Mouse (Mus musculus): ENCODE measurements around the gene Olfr1014. TPM values are rescaled to one million over a fixed set of nuclear protein-coding genes. Genes with fewer than 3 reads are reported as not detected.

Gene Olfr1014
- not detected in 2 replicates for polyA plus RNA-seq (2015; fragmentation: Nextera tagmentation; extraction: Ambion mirVana)

DNA sequence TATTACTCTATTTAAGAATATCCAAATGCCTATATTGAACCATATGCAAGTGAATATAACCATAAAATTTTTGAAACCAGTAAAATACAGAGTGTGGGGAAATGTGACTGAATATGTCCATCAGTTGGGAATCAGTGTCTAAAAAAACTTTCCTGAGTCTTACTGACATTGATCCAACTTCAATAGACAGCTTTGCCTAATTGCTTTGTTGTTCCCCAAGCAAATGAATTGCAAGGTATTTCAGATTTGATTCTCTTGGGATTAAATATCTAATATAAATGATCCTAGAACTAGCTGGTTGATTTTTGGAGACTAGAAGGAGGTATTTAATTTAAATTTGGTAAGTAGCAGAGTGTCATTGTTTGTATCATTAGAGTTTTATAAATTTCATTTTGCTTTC, at the start of gene Olfr1014:
Gene Olfr1014, plus strand, starts transcription at position 301 of the 400 bp plus-strand sequence.
- H3K4me2 ChIP-seq, result no peak within 1 kb of the TSS
- H3K4me1 ChIP-seq, result no peaks in the 10 kb centered on the region
- no peak within 1 kb of the TSS for H3K4me3 ChIP-seq
- H3K9ac ChIP-seq, result no peak within 1 kb of the TSS
- H3K9me3 ChIP-seq, result no peaks in the 10 kb centered on the region
- no peak for ATAC-seq (ENCODE audit: extremely low read depth, insufficient number of reproducible peaks, low FRiP score, low TSS enrichment)
- H3K27ac ChIP-seq (replicated peaks), result no peak within 1 kb of the TSS
- no peaks in the 10 kb centered on the region for H3K36me3 ChIP-seq
- H3K27me3 ChIP-seq (replicated peaks), result no peaks in the 10 kb centered on the region

GRCm38 (mm10) chr2:85725793-85726192, 46.7 kb upstream of the Olfr1014 start:
- ATAC-seq (ENCODE audit: extremely low read depth, insufficient number of reproducible peaks, low FRiP score, low TSS enrichment), result no peak
- H3K4me3 ChIP-seq, result no peak overlapping the region
- 12% methylated on average over 3 of the region's 3 CpGs for WGBS

GRCm38 (mm10) chr2:85753822-85754221, 18.7 kb upstream of the Olfr1014 start:
- no peak overlapping the region for H3K4me3 ChIP-seq
- ATAC-seq (ENCODE audit: extremely low read depth, insufficient number of reproducible peaks, low FRiP score, low TSS enrichment), result no peak
- H3K27me3 ChIP-seq (replicated peaks), result no peaks in the 10 kb centered on the region
- no peaks in the 10 kb centered on the region for H3K9me3 ChIP-seq
- WGBS, result 71% methylated on average over 4 of the region's 4 CpGs
- no peaks in the 10 kb centered on the region for H3K4me1 ChIP-seq
- no peak overlapping the region for H3K27ac ChIP-seq (replicated peaks)
- no peak overlapping the region for H3K4me2 ChIP-seq
- H3K9ac ChIP-seq, result no peak overlapping the region
- no peaks in the 10 kb centered on the region for H3K36me3 ChIP-seq

More at GRCm38 (mm10) chr2:85725793-85726192, 46.7 kb upstream of the Olfr1014 start:
- no peaks in the 10 kb centered on the region for H3K4me1 ChIP-seq
- H3K27me3 ChIP-seq (replicated peaks), result no peaks in the 10 kb centered on the region
- H3K36me3 ChIP-seq, result no peaks in the 10 kb centered on the region
- H3K9ac ChIP-seq, result no peak overlapping the region
- no peak overlapping the region for H3K27ac ChIP-seq (replicated peaks)
- H3K4me2 ChIP-seq, result no peak overlapping the region
- no peaks in the 10 kb centered on the region for H3K9me3 ChIP-seq

GRCm38 (mm10) chr2:85762666-85763065, 9.8 kb upstream of the Olfr1014 start, which contains the start of gene Olfr1012:
Gene Olfr1012 (minus strand): TSS chr2:85762766.
- ATAC-seq (ENCODE audit: extremely low read depth, insufficient number of reproducible peaks, low FRiP score, low TSS enrichment), result no peak

DNA sequence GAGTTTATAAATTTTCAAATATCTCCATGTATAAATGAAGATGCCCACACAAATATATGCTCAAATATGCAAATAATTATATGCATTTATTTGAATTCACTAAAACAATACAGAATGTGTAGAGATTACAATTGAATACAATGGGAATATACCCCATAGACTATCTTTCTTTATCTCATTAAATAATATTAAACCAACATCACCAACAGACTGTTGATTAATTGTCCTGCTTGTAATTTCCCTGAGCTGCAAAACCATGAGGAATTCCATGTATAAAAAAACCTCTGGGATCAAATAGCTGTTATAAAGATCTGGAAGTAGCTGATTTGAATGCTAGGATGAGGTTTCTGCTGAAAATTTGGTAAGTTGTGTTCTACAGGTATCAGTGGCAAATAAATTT, 5.7 kb upstream of the Olfr1014 start, which contains the start of gene Olfr1013:
Gene Olfr1013, plus strand, starts transcription at position 301 of the 400 bp plus-strand sequence.
- Histone ChIP-seq H3K27ac (replicated peaks) (no peak within 1 kb of the TSS), H3K9ac (no peak within 1 kb of the TSS), H3K4me2 (no peak within 1 kb of the TSS), H3K27me3 (replicated peaks) (no peaks in the 10 kb centered on the region), H3K36me3 (no peaks in the 10 kb centered on the region), H3K9me3 (no peaks in the 10 kb centered on the region), H3K4me3 (no peak within 1 kb of the TSS), H3K4me1 (no peaks in the 10 kb centered on the region)
- no peak for ATAC-seq (ENCODE audit: extremely low read depth, insufficient number of reproducible peaks, low FRiP score, low TSS enrichment)

More at GRCm38 (mm10) chr2:85762666-85763065, 9.8 kb upstream of the Olfr1014 start, which contains the start of gene Olfr1012:
- H3K36me3 ChIP-seq, result no peaks in the 10 kb centered on the region
- H3K9me3 ChIP-seq, result no peaks in the 10 kb centered on the region
- H3K4me1 ChIP-seq, result no peaks in the 10 kb centered on the region
- no peaks in the 10 kb centered on the region for H3K27me3 ChIP-seq (replicated peaks)
- H3K4me2 ChIP-seq, result no peak within 1 kb of the TSS
- H3K9ac ChIP-seq, result no peak within 1 kb of the TSS
- no peak within 1 kb of the TSS for H3K4me3 ChIP-seq
- H3K27ac ChIP-seq (replicated peaks), result no peak within 1 kb of the TSS
- WGBS, result 49% methylated on average over 1 of the region's 1 CpGs

- Histone ChIP-seq H3K9me3 (no peaks in the 10 kb centered on the region), H3K4me2 (no peak within 1 kb of the TSS), H3K36me3 (no peaks in the 10 kb centered on the region), H3K27me3 (replicated peaks) (no peaks in the 10 kb centered on the region), H3K4me3 (no peak within 1 kb of the TSS), H3K4me1 (no peaks in the 10 kb centered on the region), H3K9ac (no peak within 1 kb of the TSS), H3K27ac (replicated peaks) (no peak within 1 kb of the TSS)
- no peak for ATAC-seq (ENCODE audit: extremely low read depth, insufficient number of reproducible peaks, low FRiP score, low TSS enrichment)
Measured at GRCm38 (mm10) chr2:85781717-85782116, 9.2 kb downstream of the Olfr1014 start, which contains the start of gene Olfr1015. Gene Olfr1015 (plus strand): TSS chr2:85782017.

DNA sequence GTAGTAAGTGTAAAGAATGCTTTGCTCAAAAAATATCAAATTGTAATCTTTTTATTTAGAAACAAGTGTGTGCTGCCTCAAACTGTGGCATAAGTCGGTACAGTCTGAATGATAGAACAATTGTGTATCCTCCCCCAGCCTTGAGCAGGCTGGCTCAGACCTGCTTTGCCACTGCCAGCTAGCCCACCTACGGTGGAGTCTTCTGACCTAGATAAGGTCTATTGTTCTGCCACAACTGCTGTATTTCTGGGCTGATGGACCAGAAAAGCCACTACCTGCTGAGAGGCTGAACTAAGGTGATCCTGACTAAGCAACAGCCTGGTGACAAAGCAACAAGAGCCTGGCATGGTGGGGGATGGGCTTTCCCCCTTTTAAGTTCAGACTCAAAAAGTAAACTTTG, 19.8 kb downstream of the Olfr1014 start:
- no peaks in the 10 kb centered on the region for H3K4me1 ChIP-seq
- 0 out of 2 replicates have a peak, but pooled peaks cover 4% of the 10 kb centered on the region for H3K9me3 ChIP-seq
- H3K27ac ChIP-seq (replicated peaks), result no peak overlapping the region
- H3K27me3 ChIP-seq (replicated peaks), result no peaks in the 10 kb centered on the region
- WGBS, result 51% methylated on average over 2 of the region's 2 CpGs
- no peak overlapping the region for H3K9ac ChIP-seq
- H3K36me3 ChIP-seq, result no peaks in the 10 kb centered on the region
- ATAC-seq (ENCODE audit: extremely low read depth, insufficient number of reproducible peaks, low FRiP score, low TSS enrichment), result no peak
- H3K4me2 ChIP-seq, result no peak overlapping the region
- H3K4me3 ChIP-seq, result no peak overlapping the region

DNA sequence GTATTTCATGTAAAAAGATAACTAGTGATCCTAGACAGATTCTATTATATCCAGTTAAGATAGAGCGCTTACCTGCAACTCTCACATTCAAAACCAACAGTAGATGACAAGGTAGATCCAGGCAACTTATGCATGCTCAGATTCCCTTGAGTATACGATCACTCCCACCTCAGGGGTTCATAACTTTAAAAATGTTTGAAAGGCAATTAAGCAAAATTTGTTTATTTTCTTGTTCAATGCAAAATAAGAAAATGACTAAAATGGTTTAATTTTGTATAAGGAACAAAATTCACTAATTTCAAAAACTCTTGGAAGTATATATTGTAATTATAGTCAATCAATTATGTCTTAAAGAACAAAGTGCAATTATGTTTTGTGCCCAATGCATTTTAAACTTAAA, 29.9 kb downstream of the Olfr1014 start, which contains the start of gene Olfr1016:
Gene Olfr1016, minus strand, starts transcription at position 101 of the 400 bp plus-strand sequence.
- Histone ChIP-seq H3K9me3 (no peaks in the 10 kb centered on the region), H3K36me3 (no peaks in the 10 kb centered on the region), H3K4me1 (no peaks in the 10 kb centered on the region), H3K9ac (no peak within 1 kb of the TSS), H3K27ac (replicated peaks) (no peak within 1 kb of the TSS), H3K27me3 (replicated peaks) (no peaks in the 10 kb centered on the region), H3K4me3 (no peak within 1 kb of the TSS), H3K4me2 (no peak within 1 kb of the TSS)
- WGBS, result 81% methylated on average over 2 of the region's 2 CpGs
- no peak for ATAC-seq (ENCODE audit: extremely low read depth, insufficient number of reproducible peaks, low FRiP score, low TSS enrichment)

DNA sequence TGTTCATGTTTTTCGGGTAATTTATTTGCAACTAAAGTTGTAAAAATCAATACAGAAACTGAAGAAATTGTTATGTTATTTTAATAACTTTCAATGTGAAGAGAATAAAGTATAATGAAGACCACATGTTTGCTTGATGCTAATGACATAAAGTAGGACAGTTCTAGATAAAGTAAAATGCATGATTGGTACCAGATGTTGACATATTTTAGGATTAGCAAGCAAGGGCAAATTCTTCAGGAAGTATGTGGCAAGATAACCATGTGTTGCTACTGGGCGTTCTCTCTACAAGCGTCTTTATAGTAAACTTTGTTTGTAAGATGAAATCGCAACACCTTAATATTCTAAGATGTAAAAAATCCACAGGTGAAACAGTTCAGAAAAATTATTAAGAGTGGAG, 32.0 kb downstream of the Olfr1014 start:
- H3K4me3 ChIP-seq, result no peak overlapping the region
- H3K9ac ChIP-seq, result no peak overlapping the region
- 58% methylated on average over 4 of the region's 4 CpGs for WGBS
- no peaks in the 10 kb centered on the region for H3K9me3 ChIP-seq
- no peaks in the 10 kb centered on the region for H3K4me1 ChIP-seq
- no peak for ATAC-seq (ENCODE audit: extremely low read depth, insufficient number of reproducible peaks, low FRiP score, low TSS enrichment)
- no peak overlapping the region for H3K4me2 ChIP-seq
- no peaks in the 10 kb centered on the region for H3K36me3 ChIP-seq
- no peaks in the 10 kb centered on the region for H3K27me3 ChIP-seq (replicated peaks)
- H3K27ac ChIP-seq (replicated peaks), result no peak overlapping the region

DNA sequence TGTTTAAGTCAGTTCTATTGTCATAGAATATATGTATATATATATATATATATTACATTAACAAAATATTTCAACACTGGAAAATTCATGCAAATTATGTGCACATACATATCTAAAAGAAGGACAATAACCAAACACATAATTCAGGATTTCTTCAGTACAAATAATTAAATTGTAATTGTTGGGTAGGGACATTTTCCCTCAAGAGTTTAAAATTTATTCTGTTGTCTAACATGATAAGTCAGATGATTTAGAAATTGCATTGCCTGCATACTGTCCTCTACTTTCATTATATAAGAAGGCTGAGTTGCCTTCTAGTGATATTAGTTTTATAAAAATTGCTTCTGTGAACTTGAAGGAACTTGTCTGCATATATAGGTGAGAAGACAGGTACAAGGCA, 45.7 kb downstream of the Olfr1014 start, which contains the start of gene Olfr1018:
Gene Olfr1018, plus strand, starts transcription at position 301 of the 400 bp plus-strand sequence.
- no peaks in the 10 kb centered on the region for H3K4me1 ChIP-seq
- no peak for ATAC-seq (ENCODE audit: extremely low read depth, insufficient number of reproducible peaks, low FRiP score, low TSS enrichment)
- H3K4me3 ChIP-seq, result no peak within 1 kb of the TSS
- H3K27ac ChIP-seq (replicated peaks), result no peak within 1 kb of the TSS
- H3K36me3 ChIP-seq, result no peaks in the 10 kb centered on the region
- H3K9ac ChIP-seq, result no peak within 1 kb of the TSS
- H3K27me3 ChIP-seq (replicated peaks), result no peaks in the 10 kb centered on the region
- no peaks in the 10 kb centered on the region for H3K9me3 ChIP-seq
- H3K4me2 ChIP-seq, result no peak within 1 kb of the TSS
